Mouse (Mus musculus) liver, embryonic 14.5 days (tissue): ENCODE data around the gene Ola1.

Experiments
- CTCF ChIP-seq: IDR thresholded peaks from 2 replicates; pipeline ENCODE4 v1.5.1; 2016; ENCODE audit warnings: antibody characterized with exemption, low read depth, control low read depth
- EP300 ChIP-seq: IDR thresholded peaks from 2 replicates; pipeline ENCODE4 v1.6.1; 2016; ENCODE audit warnings: antibody characterized with exemption, low read depth

GRCm38 (mm10) chr2:73071201-73071600, 147.5 kb downstream of the Ola1 start:
- TF ChIP-seq CTCF (no peak), EP300 (no peak)
